Mouse (Mus musculus) heart, embryonic 13.5 days (tissue): ENCODE results near the gene Dpp6. TPM values are rescaled to one million over a fixed set of nuclear protein-coding genes. Genes with fewer than 3 reads are reported as not detected.
"Not testable (repeated sequence)": the region's sequence is repeated elsewhere in the genome, so short reads cannot be mapped to it uniquely, and the experiment has no call there.

Source experiments
- ATAC-seq: fragments of 200-750 bp; cut with Nextera tagmentation; 2 replicates; pipeline ENCODE4 v1.8.0; 2017; ENCODE audit warnings: moderate TSS enrichment; ENCODE audit not compliant: insufficient number of reproducible peaks, low FRiP score, low TSS enrichment; ENCODE audit errors: extremely low read depth
- H3K27ac ChIP-seq: fragments of 300-500 bp; sonication (generic); replicated peaks from 2 replicates; pipeline ENCODE4 v1.5.1; 2015; ENCODE audit warnings: moderate library complexity, mild to moderate bottlenecking, inconsistent platforms
- H3K27me3 ChIP-seq: fragments of 300-500 bp; sonication (generic); replicated peaks from 2 replicates; pipeline ENCODE4 v1.6.1; 2015; ENCODE audit warnings: mild to moderate bottlenecking, inconsistent platforms
- H3K36me3 ChIP-seq: fragments of 300-500 bp; sonication (generic); 2 replicates; pipeline ENCODE4 v1.6.1; 2015; ENCODE audit warnings: mild to moderate bottlenecking, inconsistent platforms
- H3K4me1 ChIP-seq: fragments of 300-500 bp; sonication (generic); 2 replicates; pipeline ENCODE4 v1.6.1; 2015; ENCODE audit warnings: inconsistent platforms
- H3K4me2 ChIP-seq: fragments of 300-500 bp; sonication (generic); 2 replicates; pipeline ENCODE4 v1.6.1; 2015; ENCODE audit warnings: inconsistent platforms, mild to moderate bottlenecking, moderate library complexity
- H3K4me3 ChIP-seq: fragments of 300-500 bp; sonication (generic); 2 replicates; pipeline ENCODE4 v1.5.1; 2015; ENCODE audit warnings: moderate library complexity, mild to moderate bottlenecking, inconsistent platforms
- H3K9ac ChIP-seq: fragments of 300-500 bp; sonication (generic); 2 replicates; pipeline ENCODE4 v1.6.1; 2015; ENCODE audit warnings: inconsistent platforms, mild to moderate bottlenecking, moderate library complexity
- H3K9me3 ChIP-seq: fragments of 300-500 bp; sonication (generic); 2 replicates; pipeline ENCODE4 v1.6.1; 2016; ENCODE audit warnings: inconsistent platforms
- WGBS: fragments of 180-500 bp; shearing (Covaris S2); methylation state at CpG from one replicate; pipeline ENCODE4 v1.1.7; 2015; ENCODE audit warnings: mixed read lengths; 5-methylcytosine and 5-hydroxymethylcytosine counted together
- polyA plus RNA-seq: library from polyadenylated mRNA; unstranded; fragments of >200 nt; fragmentation: Nextera tagmentation; extraction: Ambion mirVana; gene quantifications from 2 replicates; pipeline ENCODE4 v1.2.1, GENCODE M21; 2015

Dpp6 gene
- polyA plus RNA-seq, 1 experiment from 2014 or later: 0.52 TPM

DNA sequence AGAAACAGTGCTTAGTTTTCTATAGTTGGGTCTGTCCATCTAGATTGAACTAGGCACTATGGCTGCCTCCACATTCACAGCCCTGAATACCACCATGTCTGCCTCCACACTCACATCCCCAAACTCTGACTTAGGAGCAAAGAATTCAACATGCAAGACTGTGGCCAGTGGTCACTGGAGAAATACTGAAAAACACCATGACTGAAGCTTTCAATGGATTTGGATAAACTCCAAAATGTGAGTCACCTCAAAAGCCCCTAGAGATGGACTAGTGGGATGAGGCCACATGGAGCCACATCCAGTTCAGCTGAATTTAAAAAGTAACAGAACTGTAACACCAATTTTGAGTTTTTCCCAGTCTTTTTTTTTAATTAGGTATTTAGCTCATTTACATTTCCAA lies 616.6 kb downstream of the Dpp6 start:
- ATAC-seq: no peak
- H3K4me3 ChIP-seq: no peak overlapping the region
- no peak overlapping the region for H3K9ac ChIP-seq
- H3K4me1 ChIP-seq: no peaks in the 10 kb centered on the region
- no peaks in the 10 kb centered on the region for H3K9me3 ChIP-seq
- H3K27me3 ChIP-seq: no peaks in the 10 kb centered on the region
- no peaks in the 10 kb centered on the region for H3K36me3 ChIP-seq
- H3K4me2 ChIP-seq: no peak overlapping the region
- no peak overlapping the region for H3K27ac ChIP-seq

DNA sequence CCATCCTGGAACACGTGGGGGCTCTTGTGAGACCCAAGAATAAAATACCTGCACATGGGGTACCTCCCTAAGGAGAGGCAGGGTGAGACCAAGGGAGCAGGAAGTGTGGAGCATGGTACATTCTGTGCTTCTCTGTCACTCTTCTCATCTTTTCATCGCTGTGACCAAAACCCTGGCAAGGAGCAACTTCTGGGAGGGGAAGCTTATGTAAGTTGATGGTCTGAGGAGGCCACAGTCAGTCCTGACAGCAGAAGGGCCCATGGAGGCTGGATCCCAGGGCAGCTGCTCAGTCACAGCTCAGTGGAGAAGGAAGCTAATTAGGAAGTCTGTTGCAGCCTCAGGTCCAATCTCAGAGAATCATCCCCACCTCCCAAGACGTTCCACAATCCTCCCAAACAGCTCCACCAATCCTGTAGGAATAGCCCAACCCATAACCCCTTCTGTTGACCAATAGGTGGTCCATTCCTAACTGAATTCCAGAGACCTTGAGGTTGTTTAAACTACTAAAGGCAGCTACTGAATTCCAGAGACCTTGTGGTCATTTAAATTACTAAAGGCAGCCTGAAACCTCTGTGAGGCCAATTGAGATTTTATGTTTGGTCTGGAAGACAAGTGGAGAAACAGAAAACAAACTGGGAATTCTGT lies 636.3 kb downstream of the Dpp6 start:
- no peaks in the 10 kb centered on the region for H3K27me3 ChIP-seq
- ATAC-seq: no peak
- H3K27ac ChIP-seq: no peak overlapping the region
- H3K4me1 ChIP-seq: no peaks in the 10 kb centered on the region
- H3K36me3 ChIP-seq: no peaks in the 10 kb centered on the region
- no peak overlapping the region for H3K4me3 ChIP-seq
- no peaks in the 10 kb centered on the region for H3K9me3 ChIP-seq
- no peak overlapping the region for H3K9ac ChIP-seq
- H3K4me2 ChIP-seq: no peak overlapping the region
- WGBS: 44% methylated on average over 3 of the region's 3 CpGs

DNA sequence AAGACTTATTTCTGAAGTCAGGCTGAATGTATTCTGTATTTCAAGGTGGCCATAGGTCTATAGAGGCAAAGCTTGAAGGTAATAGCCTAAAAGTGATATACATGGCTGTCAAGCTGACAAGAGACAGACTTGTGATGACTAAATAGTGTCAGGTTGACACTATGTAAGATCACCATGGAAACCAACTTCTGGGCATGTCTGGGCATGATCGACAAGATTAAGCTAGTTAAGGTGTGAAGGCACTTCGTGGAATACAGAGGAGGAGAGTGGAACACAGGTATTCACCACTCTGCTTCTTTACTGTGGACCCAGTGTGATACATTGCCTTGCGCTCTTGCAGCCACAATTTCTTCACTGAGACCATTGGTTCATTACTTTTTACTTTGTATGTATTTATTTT lies 637.4 kb downstream of the Dpp6 start:
- ATAC-seq: no peak
- H3K27me3 ChIP-seq: no peaks in the 10 kb centered on the region
- no peak overlapping the region for H3K9ac ChIP-seq
- H3K4me3 ChIP-seq: no peak overlapping the region
- H3K4me1 ChIP-seq: no peaks in the 10 kb centered on the region
- H3K9me3 ChIP-seq: no peaks in the 10 kb centered on the region
- H3K27ac ChIP-seq: no peak overlapping the region
- no peak overlapping the region for H3K4me2 ChIP-seq
- WGBS: 77% methylated on average over 3 of the region's 3 CpGs
- H3K36me3 ChIP-seq: no peaks in the 10 kb centered on the region

DNA sequence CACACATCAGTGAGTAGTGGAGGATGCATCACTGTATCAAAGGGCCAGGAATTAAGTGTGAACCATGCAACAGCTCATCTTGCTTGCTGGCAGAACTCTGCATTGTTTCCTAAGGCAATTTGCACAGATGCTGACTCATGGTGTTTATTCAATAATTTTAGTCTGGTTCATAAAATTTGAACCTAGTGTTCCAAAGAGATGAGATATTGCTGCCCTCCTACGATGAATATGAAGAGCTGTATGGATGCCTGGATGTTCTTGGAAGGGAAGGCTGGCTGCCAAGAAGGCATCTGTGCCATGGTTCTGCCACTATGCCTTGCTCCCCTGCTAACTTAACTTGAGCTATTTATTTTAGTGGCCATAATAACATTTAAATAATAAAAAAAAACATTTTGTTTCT lies 640.0 kb downstream of the Dpp6 start:
- no peak overlapping the region for H3K9ac ChIP-seq
- no peak overlapping the region for H3K27ac ChIP-seq
- no peak for ATAC-seq
- no peaks in the 10 kb centered on the region for H3K4me1 ChIP-seq
- no peaks in the 10 kb centered on the region for H3K9me3 ChIP-seq
- no peaks in the 10 kb centered on the region for H3K27me3 ChIP-seq
- no peaks in the 10 kb centered on the region for H3K36me3 ChIP-seq
- 81% methylated on average over 1 of the region's 1 CpGs for WGBS
- no peak overlapping the region for H3K4me3 ChIP-seq
- H3K4me2 ChIP-seq: no peak overlapping the region

DNA sequence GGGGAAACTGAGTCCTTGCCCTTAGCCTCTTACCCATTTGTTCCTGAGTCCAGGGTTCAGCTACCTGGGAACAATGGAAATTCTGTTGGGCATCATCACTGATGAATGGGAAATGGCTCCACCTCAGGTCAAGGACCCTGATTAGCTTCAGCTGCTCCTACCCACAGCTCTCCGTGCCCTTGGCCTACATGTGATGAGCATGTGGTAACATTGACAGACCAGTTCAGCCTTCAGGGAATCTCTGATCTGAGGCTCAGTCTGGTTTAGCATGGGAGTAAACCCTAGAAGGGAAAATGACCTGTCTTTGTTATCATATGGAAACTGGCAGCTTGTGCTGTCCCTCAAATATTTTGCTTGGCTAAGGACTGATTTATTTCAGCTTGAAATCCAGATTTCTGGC lies 640.7 kb downstream of the Dpp6 start:
- H3K4me1 ChIP-seq: no peaks in the 10 kb centered on the region
- H3K27me3 ChIP-seq: no peaks in the 10 kb centered on the region
- no peak overlapping the region for H3K27ac ChIP-seq
- H3K9ac ChIP-seq: no peak overlapping the region
- H3K4me2 ChIP-seq: no peak overlapping the region
- no peak for ATAC-seq
- WGBS: 54% methylated on average over 1 of the region's 1 CpGs
- H3K9me3 ChIP-seq: no peaks in the 10 kb centered on the region
- no peaks in the 10 kb centered on the region for H3K36me3 ChIP-seq
- no peak overlapping the region for H3K4me3 ChIP-seq

DNA sequence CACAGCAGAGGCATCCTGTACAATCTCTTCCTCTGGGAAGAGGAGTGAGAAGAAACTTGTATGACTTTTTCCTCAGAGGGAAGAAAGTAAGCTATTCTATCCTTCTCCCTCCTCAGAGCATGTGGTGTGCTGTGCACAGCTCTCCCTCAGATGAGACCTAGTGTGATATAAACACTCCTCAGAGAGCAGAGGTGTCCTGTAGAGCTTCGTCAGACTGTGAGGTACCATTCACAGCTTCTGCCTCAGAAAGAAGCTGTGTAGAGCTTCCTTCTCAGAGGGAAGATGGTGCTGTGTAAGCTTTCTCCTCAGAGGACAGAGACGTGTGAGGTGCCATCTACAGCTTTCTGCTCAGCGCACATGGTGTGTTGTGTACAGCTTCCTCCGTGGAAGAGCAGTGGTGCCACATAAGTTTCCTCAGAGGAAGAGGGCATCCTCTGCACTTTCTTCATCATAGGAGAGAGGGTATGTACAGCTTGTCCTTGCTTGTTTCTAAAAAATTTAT lies 658.0 kb downstream of the Dpp6 start:
- H3K4me1 ChIP-seq: no peaks in the 10 kb centered on the region
- ATAC-seq: no peak
- no peak overlapping the region for H3K4me2 ChIP-seq
- H3K9me3 ChIP-seq: no peaks in the 10 kb centered on the region
- 70% methylated on average over 4 of the region's 4 CpGs for WGBS
- H3K4me3 ChIP-seq: no peak overlapping the region
- no peaks in the 10 kb centered on the region for H3K27me3 ChIP-seq
- H3K36me3 ChIP-seq: no peaks in the 10 kb centered on the region
- no peak overlapping the region for H3K9ac ChIP-seq
- H3K27ac ChIP-seq: no peak overlapping the region

DNA sequence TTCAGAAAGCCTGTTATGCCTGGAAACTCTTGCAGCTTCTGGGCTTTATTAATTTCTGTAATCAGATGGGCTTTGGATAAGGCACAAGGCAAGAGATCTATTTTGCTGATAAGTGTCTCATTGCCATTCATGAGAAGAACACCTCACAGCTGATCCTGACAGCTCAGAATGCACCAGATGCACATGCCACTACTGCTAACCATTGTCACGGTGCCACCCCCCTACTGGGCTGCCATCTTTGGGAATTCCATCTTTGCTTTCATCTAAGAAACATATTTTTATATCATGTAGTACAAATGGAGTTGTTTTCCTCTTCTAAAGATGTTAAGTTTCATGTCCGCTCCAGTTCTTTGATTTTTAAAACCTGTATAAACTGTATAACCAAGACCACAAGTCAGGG lies 664.7 kb downstream of the Dpp6 start:
- Histone ChIP-seq H3K27me3 (no peaks in the 10 kb centered on the region), H3K27ac (no peak overlapping the region), H3K4me2 (no peak overlapping the region), H3K9ac (no peak overlapping the region), H3K9me3 (no peaks in the 10 kb centered on the region), H3K4me3 (no peak overlapping the region), H3K36me3 (no peaks in the 10 kb centered on the region), H3K4me1 (no peaks in the 10 kb centered on the region)
- 73% methylated on average over 2 of the region's 2 CpGs for WGBS
- ATAC-seq: no peak

DNA sequence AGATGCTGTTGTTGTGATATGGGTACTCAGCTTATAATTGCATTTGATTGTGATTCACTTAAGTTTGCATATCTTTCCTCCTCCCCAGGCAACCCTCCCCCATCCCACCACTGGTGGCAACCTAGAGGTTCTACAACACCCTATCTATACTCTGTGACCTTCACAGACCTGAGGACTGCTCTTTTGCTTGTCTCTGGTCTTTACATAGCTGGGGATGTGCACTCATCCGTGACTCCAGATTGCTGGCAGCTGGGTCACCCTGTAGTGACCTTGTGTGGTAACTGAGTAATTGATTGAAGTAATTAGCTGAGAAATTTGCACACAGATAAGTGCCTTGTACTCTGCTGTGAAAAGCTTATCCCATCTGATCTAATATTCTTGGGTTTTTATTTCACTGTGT lies 669.1 kb downstream of the Dpp6 start:
- 47% methylated on average over 1 of the region's 1 CpGs for WGBS
- H3K27me3 ChIP-seq: no peaks in the 10 kb centered on the region

DNA sequence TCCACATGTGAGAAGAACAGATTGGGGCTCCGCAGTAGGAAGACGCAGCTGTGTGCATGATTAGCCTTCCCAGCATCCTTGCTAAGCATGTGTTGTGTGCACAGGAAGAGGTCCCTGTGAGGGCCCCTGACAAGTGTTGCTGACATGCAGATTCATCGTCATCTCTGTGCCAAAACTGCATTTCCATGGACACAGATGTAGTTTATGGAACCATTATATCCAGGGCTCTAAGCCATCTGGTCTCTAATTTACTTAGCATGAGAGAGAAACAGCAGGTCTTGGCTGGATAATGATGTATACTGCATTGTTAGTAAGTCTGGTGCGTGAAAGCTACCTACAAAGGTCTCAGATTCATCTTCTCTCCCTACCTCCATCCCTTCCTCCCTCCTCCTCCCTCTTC lies 673.9 kb downstream of the Dpp6 start:
- H3K9ac ChIP-seq: no peak overlapping the region
- H3K27ac ChIP-seq: no peak overlapping the region
- no peak for ATAC-seq
- WGBS: 74% methylated on average over 4 of the region's 4 CpGs
- no peak overlapping the region for H3K4me2 ChIP-seq
- H3K36me3 ChIP-seq: no peaks in the 10 kb centered on the region
- H3K4me3 ChIP-seq: no peak overlapping the region
- H3K27me3 ChIP-seq: no peaks in the 10 kb centered on the region
- H3K4me1 ChIP-seq: no peaks in the 10 kb centered on the region
- no peaks in the 10 kb centered on the region for H3K9me3 ChIP-seq

More for the DNA sequence above, 669.1 kb downstream of the Dpp6 start:
- H3K4me3 ChIP-seq: no peak overlapping the region
- H3K4me2 ChIP-seq: no peak overlapping the region
- H3K9me3 ChIP-seq: no peaks in the 10 kb centered on the region
- no peak overlapping the region for H3K27ac ChIP-seq
- H3K4me1 ChIP-seq: no peaks in the 10 kb centered on the region
- H3K9ac ChIP-seq: no peak overlapping the region
- no peak for ATAC-seq
- H3K36me3 ChIP-seq: no peaks in the 10 kb centered on the region

DNA sequence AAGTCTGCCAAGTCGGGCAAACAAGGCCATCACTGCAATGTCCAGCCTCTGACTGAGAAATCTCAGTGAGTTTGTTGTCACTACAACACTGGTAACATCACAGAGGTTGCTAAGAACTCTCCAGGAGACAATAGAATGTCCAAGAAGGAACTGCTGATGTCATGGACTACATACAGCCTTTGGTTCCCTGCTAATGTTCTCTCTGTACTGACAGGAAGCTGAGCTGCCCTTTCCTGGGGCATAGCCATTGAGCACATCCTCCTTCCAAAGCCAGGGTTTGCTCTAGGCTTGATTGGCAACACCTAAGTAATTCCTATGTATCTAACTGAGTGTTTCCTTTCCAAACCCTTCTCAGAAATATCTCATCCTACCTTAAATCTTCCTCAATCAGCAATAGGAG lies 684.3 kb downstream of the Dpp6 start, which contains the start of gene Speer4b:
TSS of gene Speer4b (minus strand) at position 101 of the 400 bp plus-strand sequence.
- ATAC-seq, H3K27ac ChIP-seq, H3K9ac ChIP-seq, H3K4me2 ChIP-seq, H3K27me3 ChIP-seq, H3K4me3 ChIP-seq, H3K9me3 ChIP-seq, H3K36me3 ChIP-seq, H3K4me1 ChIP-seq: not testable (repeated sequence)
- 62% methylated on average over 1 of the region's 1 CpGs for WGBS

DNA sequence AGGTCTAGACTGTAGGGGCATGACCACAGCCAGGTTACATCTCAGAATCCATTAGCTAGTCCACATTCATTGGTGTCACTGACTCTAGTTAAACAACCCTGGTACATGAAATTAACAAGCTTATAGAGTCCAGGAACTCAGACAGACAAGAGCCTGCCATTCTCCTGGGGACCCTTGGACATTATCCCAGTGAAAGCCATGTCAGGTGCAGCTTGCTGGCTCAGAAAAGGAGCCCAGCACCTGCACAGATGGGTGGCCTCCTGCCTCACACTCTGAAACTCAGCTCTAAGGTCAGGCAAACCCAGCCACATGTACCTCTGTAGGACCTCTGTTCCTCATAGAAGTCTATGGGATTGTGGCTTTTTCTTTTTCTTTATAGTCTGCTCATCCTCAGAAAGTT lies 701.7 kb downstream of the Dpp6 start:
- no peaks in the 10 kb centered on the region for H3K4me1 ChIP-seq
- no peak overlapping the region for H3K4me2 ChIP-seq
- no peak overlapping the region for H3K4me3 ChIP-seq
- no peak overlapping the region for H3K27ac ChIP-seq
- no peak overlapping the region for H3K9ac ChIP-seq
- H3K9me3 ChIP-seq: no peaks in the 10 kb centered on the region
- no peaks in the 10 kb centered on the region for H3K27me3 ChIP-seq
- no peak for ATAC-seq
- H3K36me3 ChIP-seq: no peaks in the 10 kb centered on the region

DNA sequence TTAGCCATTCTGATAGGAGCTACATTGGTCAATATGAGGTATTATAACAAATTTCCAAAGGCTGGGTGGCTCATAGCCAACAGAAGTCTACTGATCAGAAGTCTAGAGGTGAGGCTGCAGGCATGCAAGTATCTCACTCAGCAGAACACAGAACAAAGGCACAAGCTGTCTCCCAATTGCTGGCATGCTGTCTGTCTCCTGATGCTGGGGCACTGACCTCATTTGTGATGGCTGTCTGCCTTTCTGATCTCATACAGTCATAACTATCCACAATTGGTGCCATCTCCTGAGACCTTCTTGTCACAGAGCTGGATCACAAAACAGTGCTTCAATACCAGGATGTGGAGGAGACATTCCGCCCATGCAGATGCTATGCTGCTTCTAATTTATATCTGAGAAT lies 709.9 kb downstream of the Dpp6 start:
- Histone ChIP-seq H3K4me3 (no peak overlapping the region), H3K36me3 (no peaks in the 10 kb centered on the region), H3K27me3 (no peaks in the 10 kb centered on the region), H3K27ac (no peak overlapping the region), H3K9me3 (no peaks in the 10 kb centered on the region), H3K9ac (no peak overlapping the region), H3K4me1 (no peaks in the 10 kb centered on the region), H3K4me2 (no peak overlapping the region)
- ATAC-seq: no peak
- WGBS: 65% methylated on average over 1 of the region's 1 CpGs
